Mouse (Mus musculus): ENCODE data around the gene Aldh16a1.

The Aldh16a1 gene

DNA sequence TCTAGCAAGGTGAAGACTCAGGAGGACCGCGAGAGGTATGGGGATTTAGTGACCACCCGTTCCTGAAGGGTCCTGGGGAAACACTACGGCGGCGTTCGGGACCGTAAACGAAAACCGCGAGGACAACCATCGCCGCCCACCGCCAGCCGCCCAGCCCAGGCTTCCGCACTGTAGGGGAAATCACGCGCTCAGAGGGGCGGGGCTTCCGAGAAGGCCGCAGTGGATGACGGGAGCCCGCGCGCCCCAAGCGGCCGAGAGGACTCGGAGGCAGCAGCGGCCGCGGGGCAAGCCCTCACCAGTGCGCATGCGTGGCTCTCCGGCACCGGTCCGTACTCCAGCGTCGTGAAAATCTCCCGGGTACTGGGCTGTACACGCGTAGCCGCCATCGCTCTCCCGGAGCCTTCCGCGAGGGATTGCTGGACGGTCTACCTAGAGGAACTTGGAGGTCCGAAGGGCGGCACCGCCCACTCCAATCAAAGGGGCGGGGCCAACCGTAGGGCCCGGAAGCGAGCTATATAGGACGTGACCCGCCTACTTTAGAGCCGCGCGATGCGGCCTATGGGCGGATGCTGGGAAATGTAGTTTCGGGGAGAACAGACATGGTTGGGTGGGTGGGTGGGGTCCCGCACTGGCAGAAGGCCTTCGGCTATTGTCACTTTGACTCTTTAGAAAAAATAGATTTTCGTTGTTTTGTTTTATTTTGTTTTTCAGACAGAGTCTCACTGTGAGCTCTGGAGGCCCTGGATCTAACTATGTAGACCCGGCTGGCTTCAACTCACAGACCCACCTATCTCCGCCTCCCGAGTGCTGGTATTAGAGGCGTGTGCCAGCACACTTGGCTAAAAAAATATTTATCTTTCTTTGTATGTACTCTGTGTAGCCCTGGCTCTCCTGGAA, at the start of gene Aldh16a1, which contains the start of gene Pih1d1:
Gene Aldh16a1 (minus strand): TSS at position 489 of the 897 bp plus-strand sequence.
Gene Pih1d1 (plus strand): TSS at position 208 of the 897 bp plus-strand sequence.
- DNase-seq (ENCODE audit: low read depth, low spot score): peak; percentile 96

DNA sequence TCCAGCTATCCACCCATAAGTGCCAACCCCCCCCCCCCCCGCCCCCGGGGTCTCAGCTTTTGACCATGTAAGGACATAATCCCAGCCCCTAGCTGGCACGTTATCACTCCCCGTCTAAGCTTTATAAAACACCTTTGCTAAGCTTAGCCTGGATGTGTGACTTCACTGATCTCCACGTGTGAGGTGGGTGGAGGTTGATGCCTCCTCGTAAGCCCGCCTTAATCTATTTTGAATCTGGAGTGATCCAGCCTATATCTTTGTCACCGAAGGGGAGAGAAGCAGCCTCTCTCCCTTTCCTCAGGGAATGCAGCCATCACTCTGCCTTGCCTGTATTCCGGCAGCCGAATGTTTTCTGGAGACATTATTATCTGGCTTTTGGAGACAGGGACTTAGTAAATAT, 48.3 kb upstream of the Aldh16a1 start:
- no peak for DNase-seq (ENCODE audit: low read depth, low spot score)

DNA sequence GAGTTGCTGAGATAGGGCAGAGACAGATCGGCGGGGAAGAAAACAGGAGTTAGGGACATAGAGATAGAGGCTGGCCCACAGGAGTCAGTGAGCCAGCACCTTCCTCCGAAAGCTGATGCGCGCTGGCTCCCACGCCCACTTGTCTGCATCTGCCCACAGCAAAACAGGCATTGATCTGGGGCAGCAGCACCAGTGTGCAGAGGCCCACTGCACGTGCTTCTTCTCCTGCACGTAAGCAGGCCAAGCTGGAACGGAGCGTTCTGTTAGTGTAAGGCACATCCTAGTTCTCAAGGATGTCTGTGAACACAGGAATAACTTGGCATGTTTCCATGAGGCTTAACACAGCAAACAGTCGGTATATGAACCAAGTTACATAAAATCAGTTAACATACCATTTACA, 44.6 kb upstream of the Aldh16a1 start:
- no peak for DNase-seq (ENCODE audit: low read depth, low spot score)

DNA sequence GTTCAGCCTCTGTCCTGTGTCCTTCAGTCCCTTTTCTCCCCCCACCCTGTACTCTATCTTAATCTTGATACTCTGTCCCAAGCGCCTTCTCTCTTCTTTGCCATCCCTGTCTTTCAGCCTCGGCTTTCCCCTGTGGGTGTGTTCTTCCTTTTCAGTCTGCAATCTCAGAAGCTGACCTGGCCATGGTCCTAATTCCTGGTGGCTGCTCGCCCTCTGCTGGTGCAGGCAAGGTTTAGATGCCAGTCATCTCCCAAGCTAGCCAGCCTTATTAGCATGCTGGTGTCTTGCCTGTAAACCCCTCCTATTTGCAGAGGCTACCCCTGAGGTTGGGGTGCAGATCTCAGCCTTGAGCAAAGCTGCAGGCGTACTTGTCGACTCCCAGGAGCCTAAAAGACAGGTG, 44.1 kb upstream of the Aldh16a1 start:
- DNase-seq (ENCODE audit: low read depth, low spot score): peak; percentile 70

DNA sequence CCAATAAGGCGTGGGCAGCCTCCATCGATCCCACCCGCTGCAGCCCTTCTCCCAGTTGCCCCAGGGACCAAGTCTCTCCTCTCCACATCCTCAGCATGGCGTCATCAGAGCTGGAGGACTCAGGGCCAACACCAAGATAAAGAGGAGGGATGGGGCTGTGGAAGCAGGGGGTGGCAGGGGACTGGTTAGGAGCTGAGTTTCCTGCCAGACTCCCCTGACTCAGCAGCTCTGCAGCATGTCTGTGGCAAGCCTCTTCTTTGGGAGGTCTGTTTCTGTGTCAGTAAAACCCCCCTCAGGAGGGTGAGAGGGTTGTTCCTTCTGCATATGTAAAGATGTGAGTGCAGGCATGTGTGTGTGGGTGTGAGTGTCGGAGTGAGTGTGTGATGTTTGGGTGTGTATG, 42.6 kb upstream of the Aldh16a1 start:
- DNase-seq (ENCODE audit: low read depth, low spot score): no peak

DNA sequence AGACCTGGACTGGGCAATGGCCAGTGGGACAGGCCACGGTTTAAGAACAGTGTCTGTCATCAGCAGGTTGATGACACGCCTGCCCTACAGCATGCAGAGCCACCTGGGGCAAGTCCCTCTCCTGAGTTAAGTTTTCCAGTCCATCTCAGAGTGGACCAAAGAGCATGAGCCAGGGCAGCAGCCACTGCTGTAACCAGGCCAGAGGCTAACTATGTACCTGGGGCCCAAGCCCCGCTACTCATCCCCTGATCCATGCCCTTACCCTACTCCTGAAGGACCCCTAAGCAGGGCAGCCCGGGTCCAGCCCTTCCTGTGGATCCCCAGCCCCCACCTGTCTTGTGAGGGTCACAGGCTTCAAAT, 41.8 kb upstream of the Aldh16a1 start:
- DNase-seq (ENCODE audit: low read depth, low spot score): no peak

DNA sequence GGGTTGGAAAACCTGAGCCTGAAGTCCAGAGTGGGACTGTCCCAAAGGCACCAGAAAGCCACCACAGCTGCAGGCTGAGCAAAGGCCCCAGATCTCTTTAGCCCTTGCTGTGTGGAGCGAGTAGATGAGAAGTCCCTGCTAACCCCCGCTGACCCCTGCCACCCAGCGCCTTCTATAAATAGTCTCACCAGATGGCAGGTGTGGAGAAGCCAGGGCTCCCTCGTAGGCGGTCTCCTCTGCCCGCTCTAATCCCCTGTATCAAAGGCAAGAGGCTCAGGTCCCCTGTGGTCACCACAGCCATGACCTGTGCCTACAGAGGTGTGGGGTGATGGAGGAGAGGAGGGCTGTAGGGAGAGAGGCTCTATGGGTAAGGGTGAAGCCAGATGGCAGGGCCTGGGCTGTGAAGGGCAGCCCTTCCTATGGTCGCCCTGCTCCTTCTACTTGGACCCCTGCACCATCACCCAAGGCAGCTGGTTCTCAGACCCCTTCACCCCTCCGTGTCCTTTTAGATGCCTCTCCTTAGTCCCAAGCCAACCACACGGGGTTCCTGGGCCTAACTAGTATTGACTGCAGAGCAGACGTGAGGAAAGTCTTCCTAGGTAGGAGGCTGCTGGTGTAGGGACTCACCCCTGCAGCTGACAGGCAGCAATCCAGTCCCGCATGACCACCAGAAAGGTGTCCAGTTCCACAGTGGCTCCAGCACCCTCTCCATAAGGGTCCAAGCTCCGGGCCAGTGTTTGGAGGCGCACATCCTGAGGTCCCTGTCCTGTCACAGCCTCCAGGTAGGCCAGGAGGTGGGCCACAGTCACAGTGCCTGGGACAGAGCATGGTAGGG, 41.2 kb upstream of the Aldh16a1 start:
- DNase-seq (ENCODE audit: low read depth, low spot score): peak; percentile 67

DNA sequence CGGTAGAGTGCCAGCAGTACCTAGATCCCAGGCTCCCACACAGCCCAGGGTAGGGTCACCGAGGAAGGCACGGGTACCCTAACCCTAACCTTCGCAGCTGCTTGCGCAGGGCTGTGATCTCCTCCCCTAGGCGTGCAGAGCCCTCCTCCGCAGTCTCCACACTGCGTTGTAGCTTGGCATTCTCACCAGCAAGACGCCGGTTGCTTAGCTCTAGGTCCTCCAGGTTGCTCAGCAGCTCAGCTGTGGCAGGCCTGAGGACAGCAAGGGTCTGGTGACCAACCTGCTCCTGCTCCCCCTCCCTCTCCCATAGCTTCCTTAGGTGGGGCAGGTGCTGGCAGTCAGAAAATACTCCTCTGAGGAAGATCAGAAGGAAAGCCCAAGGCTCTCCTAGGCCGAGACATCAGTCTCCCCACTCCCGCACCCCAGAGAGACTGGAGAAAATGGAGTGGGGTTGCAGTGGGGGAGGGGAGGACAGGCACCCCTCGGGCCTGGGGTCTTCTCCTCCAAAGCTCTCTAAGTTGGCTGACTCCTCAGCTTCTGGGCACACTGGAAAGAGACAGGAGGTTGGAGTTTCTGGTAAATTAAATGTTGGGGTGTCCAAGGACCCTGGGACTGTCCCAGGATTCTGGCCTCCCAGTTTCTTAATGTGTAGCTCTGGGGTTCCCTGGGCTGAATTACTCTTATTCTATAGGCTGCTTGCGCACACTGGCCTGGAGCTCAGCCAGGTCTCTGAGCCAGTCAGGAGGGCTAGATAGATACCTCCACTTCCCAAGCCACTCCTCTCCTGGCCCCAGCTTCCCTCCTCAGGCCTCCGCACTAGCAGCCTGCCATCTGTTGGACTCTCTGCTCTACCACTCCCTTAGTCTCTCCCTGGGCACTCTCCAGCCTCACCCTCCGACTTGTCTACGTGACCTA, 39.7 kb upstream of the Aldh16a1 start:
- DNase-seq (ENCODE audit: low read depth, low spot score): no peak

DNA sequence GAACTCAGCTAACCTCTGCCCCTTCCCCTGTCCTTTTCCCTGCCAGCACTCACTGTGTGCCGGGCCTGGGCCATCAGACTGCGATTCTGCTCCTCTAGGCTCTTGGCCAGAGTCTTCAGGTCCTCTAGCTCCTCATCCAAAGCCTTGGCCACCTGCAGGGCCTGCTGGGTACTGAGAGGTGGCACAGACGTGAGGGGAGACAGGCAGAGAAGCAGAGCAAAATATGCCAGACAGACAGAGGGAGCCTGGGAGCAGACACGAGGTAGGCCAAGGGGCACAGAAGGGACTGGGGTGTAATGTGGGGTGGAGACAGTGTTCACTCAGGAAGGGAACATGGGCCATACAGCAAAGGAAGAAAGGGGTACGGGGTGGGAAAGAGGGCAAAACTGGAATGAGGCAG, 39.0 kb upstream of the Aldh16a1 start:
- DNase-seq (ENCODE audit: low read depth, low spot score): no peak

DNA sequence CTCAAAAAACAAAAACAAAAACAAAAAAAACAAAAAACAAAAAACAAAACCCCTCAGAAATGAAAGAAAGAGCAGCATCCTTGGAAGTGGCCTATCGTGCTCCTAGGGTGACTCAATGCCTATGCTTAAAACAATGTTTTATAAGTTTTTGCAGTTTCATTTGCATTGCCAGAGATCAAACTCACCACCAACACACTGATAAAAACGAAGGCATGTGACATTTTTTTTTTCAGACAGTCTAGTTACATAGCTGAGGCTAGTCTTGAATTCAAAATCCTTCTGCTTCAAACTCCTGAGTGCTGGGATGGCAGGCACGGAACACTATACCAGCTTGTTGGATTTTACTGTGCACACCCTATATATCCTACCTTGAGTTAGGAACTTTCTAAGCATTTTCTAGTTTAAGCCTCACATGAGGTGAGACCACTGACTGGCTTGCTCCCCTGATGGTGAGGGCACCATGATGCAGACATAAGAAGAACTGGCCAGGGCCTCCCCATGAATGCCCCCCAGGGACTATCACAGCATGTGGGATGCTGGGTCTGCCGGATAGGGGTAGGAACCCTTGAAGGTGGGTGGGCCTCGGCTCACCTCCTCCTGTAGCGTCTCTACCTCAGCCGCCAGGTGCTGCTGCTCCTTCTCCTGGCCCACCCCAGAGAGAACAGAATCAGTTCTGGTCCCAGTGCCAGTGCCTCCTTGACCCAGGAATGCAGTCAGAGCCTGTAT, 38.4 kb upstream of the Aldh16a1 start:
- DNase-seq (ENCODE audit: low read depth, low spot score): no peak

DNA sequence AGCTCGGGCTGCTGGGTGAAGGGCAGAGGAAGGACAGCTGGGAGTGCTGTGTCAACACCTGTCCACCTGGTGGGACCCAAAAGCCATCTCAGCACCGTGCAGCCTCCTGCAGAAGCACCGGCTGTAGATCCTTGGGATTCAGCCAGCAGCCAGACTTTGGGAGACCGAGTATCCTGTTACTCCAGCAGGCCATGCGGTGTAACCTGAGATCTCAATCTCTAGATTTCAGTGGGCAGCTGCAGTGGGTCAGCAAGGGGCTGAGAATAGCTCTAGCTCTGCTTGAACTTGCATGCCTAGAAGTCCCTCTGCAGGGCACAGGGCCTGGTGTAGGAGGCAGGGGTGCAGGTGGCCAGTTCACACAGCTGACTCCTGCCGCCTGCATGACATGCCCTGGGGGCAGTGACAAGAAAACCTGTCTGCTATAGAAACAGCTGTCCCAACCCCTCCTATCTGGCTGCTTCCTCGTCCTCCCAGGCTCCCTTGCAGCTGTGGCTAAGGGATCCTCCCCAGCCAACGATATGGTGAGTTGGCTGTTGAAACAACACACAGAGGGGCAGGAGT, 37.5 kb upstream of the Aldh16a1 start:
- peak; percentile 93 for DNase-seq (ENCODE audit: low read depth, low spot score)

DNA sequence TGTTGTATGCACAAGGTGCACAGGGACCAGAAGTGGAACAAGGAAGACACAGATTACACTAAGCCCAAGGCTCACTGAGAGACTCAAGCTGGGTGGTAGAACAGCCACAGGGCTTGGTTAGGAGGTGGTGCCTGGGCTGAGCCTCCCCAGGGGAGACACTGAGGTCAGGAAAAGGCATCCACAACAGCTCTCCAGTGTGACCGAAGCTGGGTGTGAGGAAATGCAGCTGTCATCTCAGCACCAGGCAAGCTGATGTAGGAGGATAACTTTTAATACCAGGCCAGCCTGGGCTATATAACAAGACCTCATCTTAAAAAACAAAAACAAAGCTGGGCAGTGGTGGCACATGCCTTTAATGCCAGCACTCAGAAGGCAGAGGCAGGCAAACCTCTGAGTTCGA, 36.8 kb upstream of the Aldh16a1 start:
- DNase-seq (ENCODE audit: low read depth, low spot score): no peak

DNA sequence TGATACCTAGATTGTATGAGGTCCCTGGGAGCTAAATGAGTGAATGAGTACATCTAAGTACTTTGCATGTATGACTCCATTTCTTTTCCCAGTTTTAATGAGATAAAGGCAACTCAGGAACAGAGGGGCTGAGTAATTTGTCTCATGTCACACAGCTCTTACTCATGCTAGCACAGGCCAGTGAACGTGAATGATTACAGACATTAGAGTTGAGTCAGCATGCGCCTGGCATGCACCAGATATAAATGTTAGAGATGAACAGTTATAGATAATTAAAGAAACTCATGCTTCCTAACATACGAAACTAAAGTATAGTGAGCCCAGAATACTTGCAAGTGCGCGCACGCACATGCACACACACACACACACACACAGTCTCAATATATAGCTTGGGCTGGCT, 35.8 kb upstream of the Aldh16a1 start:
- DNase-seq (ENCODE audit: low read depth, low spot score): no peak

DNA sequence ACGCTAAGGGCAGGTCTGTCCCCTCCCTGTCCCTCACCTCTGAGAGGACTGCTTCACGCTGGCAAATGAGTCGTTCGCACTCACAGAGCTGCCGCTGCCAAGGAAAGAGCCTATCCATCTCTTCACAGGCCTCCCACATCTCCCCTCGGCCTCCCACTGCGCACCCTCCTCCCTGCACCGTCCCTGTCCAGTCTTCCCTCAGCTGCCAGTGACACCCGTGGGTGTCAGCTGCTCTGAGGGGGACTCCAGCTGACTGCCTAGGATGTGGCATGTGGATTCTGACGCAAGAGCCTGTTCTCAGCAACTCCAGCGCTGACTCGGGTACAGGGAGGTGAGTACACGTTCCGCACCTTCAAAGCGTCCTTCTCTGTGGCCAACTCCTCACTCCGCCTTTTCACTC, 35.2 kb upstream of the Aldh16a1 start:
- no peak for DNase-seq (ENCODE audit: low read depth, low spot score)

DNA sequence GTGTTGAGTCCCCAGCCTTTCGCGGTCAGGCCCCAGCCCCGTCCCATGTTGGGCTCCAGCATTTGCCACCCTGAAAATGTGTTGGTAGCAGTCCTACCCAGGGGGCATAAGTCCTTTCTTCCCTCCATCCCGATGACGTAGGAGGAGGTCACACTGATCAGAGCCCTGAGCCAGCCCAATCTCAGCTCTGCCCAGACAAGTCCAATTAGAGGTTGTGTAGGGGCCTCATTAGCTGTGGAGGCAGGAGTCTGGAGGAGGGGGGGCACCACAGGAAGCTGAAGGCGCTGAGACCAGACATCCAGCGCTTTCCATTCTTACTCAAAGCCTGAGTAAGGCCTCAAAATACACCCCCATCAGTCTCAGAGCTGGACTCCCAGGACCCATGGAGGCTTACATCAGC, 31.5 kb upstream of the Aldh16a1 start:
- DNase-seq (ENCODE audit: low read depth, low spot score): no peak

DNA sequence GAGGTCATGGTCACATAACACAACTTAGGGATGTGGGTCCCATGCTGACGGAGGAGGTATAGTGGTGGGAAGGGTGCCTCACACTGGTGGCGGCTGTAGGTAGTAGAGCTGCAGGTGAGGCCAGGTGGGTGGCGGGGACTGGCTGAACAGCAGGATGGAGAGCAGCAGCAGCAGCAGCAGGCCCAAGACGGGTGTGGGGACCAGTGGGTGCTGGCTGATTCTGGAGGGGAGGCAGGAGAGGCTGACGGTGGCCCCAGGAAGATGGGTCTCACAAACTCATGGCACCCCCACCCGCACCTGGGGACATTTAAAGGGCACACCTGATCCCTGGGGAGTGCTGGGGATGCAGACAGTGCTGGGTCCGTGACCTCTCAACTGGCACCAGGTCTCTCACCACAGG, 29.3 kb upstream of the Aldh16a1 start:
- DNase-seq (ENCODE audit: low read depth, low spot score): no peak

DNA sequence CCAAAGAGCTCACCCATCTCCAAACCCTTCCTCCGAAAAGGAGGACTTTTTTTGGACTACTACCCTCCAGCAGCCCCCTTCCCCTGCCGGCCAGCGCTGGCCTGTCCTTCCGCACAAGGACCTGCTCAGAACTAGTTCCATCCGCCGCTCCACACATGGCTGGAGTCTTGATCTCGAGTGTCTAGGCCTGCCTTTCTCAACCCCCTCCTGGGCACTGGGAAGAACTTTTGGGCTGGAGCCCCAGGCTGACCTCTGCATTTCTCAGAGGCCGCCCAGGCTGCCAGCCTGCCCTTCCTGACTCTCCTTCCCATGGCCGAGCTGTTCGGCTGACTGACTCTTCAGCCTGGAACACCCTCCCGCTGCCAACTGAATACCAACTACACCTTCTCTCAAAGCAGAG, 28.2 kb upstream of the Aldh16a1 start:
- peak; percentile 36 for DNase-seq (ENCODE audit: low read depth, low spot score)

DNA sequence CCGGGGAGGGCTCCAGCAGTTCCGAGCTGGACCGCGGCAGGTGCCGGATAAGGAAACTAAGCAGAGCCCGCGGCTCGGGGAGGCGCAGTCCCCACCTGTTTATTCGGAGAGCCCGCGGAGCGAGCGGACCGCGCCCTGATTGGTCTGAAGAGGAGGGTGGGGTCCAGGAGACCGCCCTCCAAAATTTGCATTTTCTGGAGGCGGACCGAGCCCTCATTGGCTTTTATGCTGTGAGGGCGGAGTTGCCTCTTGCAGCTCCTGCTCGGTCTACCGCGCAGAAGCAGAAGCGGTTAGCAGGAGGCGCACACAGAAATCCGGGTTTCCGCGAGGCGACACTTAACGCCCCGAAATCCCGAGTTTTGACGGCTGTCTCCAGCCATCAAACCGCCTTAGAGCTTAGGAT, 27.8 kb upstream of the Aldh16a1 start:
- peak; percentile 89 for DNase-seq (ENCODE audit: low read depth, low spot score)

DNA sequence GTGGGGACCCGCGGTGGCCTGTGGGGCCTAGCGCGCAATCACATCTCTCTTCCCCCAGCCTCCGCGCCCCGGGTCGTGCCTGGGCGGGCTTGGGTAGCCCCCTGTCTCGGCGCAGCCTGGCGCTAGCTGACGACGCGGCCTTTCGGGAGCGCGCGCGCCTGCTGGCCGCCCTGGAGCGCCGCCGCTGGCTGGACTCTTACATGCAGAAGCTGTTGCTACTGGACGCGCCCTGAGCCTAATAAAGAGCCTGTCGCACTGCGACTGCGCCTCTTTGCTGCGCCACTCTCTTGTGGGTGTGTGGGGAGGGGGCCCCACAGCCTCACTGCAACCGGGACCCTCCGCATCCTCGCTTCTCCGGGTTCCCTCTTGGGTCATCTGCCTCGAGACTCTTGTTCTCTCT, 27.2 kb upstream of the Aldh16a1 start:
- no peak for DNase-seq (ENCODE audit: low read depth, low spot score)

DNA sequence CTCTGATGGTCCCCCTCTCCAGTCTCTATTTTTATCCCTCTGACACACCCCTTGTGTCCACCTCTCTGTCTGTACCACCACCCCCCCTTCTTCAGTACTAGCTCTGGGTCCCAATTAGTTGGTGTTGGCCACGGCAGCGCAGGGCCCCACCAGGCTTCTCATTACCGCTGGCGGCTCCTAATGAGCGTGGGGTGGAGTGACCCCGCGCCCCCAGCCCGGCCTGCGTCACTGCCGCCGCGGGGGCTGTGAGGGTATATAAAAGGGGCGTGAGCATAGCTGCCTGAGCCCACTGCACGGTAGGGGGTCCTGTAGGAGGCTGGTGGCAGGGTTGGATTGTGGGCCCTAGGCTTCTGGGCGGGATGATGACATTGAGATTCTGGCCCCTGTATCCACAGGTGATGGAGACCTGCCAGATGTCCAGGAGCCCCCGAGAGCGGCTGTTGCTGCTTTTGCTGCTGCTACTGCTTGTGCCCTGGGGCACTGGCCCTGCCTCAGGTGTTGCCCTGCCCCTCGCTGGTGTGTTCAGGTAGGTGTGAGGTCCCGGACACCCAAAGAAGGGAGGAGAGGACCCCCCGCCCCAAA, 26.6 kb upstream of the Aldh16a1 start, which contains the start of gene Pth2:
Gene Pth2 (plus strand): TSS at position 100 of the 582 bp plus-strand sequence.
- no peak for DNase-seq (ENCODE audit: low read depth, low spot score)

All from skeletal muscle tissue, adult 2 months (tissue).